Mouse (Mus musculus): ENCODE measurements around the gene Tab1.

- TF ChIP-seq CTCF (IDR thresholded peaks at IDR 0.05; ENCODE audit: extremely low read depth, insufficient read depth, low read length) (no peak), POLR2A (IDR thresholded peaks at IDR 0.05; ENCODE audit: extremely low read depth, insufficient read depth, low read length) (no peak)
These were observed 25.4 kb upstream of the Tab1 start for GRCm38 (mm10) chr15:80107575-80107974.

Data from cortical plate, adult 2 months (tissue).